Mouse (Mus musculus) cerebellum, adult 2 months (tissue): ENCODE measurements around the gene Cdk12.

Source experiments
- CTCF ChIP-seq: fragments of 200-500 bp; IDR thresholded peaks from 2 replicates; pipeline ENCODE4 v1.5.1; 2011; ENCODE audit warnings: low read depth, mild to moderate bottlenecking, control low read depth, low read length, moderate library complexity, borderline replicate concordance; ENCODE audit not compliant: insufficient read depth
- POLR2A ChIP-seq: fragments of 200-500 bp; IDR thresholded peaks from 2 replicates; pipeline ENCODE4 v1.6.1; 2011; ENCODE audit warnings: low read length, control low read depth, borderline replicate concordance; ENCODE audit not compliant: insufficient read depth

DNA sequence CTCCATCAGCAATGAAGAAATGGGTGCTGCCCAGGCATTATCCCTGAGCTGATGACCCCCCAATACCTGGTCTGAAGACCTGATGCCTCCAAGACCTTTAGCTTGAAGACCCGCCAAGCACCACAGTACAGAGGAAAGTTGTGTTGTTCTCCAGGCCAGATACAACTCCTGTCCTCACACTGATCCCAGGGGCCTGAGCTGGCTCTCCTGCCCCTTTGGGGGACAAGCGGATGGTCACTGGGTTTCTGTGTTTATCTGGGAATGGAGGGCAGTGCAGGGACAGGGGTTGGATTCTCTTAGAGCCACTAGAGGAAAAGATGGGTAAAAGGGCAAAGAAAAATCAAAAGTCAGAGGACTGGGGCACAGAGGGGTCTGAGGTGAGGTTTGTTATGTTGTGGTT lies 117.1 kb downstream of the Cdk12 start:
- TF ChIP-seq CTCF (no peak), POLR2A (no peak)
